Mouse (Mus musculus): ENCODE results near the gene Eml4. TPM values are rescaled to one million over a fixed set of nuclear protein-coding genes. Genes with fewer than 3 reads are reported as not detected.

The Eml4 gene
- polyA plus RNA-seq, 1 experiment from 2014 or later, result 4.7 TPM

DNA sequence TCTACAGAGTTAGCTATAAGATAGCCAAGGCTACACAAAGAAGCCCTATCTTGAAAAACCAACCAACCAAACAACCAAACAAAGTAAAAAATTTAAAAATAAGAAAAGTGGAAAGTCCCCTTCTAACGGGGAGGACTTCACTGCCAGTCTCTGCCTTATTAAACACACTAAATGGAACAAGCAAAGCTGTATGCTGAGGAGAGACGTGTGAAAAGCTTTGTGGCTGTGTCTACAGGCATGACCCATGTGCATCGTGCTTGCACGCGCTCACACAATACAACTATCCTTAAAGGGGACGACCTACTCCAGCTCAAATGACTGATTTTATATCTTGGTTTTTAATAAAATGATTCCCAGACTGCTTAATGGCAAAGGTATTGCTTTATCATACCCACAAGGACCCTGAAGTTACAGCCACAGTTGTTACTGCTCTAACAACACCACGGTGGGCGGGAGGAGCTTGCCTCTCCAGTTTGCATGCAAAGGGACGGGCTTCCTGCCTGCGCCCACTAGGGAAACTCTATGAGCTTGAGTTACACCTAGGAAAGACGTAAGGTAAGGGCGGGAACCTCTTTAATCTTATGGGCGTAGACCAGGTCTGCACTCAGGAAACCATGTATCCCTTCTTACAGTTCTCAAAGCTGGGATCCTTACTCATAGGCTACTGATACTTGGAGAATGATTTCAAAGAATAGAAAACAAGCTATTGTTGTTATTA lies 11.2 kb upstream of the Eml4 start:
- no peaks in the 10 kb centered on the region for H3K36me3 ChIP-seq (ENCODE audit: control insufficient read depth, insufficient read depth)
- no peaks in the 10 kb centered on the region for H3K9me3 ChIP-seq (replicated peaks; ENCODE audit: control insufficient read depth, low read length)
- WGBS (ENCODE audit: insufficient replicate concordance), result 62% methylated on average over 13 of the region's 13 CpGs
- no peak for ATAC-seq (ENCODE audit: low read depth)
- no peak overlapping the region for H3K27ac ChIP-seq (ENCODE audit: low read length)
- no peak overlapping the region for H3K4me3 ChIP-seq (ENCODE audit: low read depth, low read length)
- no peaks in the 10 kb centered on the region for H3K4me1 ChIP-seq (ENCODE audit: control insufficient read depth, low read depth, low read length)
- H3K4me2 ChIP-seq (ENCODE audit: low read depth, low read length), result no peak overlapping the region
- H3K27me3 ChIP-seq (ENCODE audit: control insufficient read depth, insufficient read depth, low read depth, low read length), result no peaks in the 10 kb centered on the region
- H3K9ac ChIP-seq (ENCODE audit: low read depth, low read length), result no peak overlapping the region

DNA sequence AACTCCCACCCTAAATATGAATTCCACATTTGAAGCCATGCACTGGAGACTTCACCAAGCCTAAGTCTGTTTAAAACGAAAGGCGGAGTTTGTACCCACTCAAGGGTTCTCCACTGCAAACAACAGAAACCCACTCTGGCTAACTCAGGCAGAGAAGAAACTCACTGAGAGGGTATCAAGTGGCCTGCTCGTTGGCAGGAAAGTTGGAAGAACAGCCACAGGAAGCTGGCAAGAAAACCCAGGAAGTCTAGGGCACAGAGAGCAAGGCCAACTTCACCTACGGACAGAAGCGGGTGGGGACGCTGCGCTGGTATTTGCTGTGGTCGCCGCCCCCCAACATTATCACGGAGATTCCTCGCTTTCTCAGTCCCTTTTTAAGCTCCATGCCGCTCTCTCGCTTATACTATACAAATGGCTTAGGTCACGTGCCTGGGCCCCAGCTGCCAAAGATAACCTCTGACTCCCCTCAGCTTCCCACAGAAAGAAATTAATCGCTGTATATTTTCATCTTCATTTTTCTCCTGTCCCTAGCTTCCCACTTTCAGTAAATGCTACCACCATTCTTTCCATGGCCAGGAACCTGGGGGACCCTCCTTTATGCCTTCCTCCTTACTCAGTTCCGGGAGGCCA lies 9.7 kb upstream of the Eml4 start:
- H3K27me3 ChIP-seq (ENCODE audit: control insufficient read depth, insufficient read depth, low read depth, low read length), result no peaks in the 10 kb centered on the region
- no peak overlapping the region for H3K9ac ChIP-seq (ENCODE audit: low read depth, low read length)
- H3K36me3 ChIP-seq (ENCODE audit: control insufficient read depth, insufficient read depth), result no peaks in the 10 kb centered on the region
- H3K4me2 ChIP-seq (ENCODE audit: low read depth, low read length), result no peak overlapping the region
- ATAC-seq (ENCODE audit: low read depth), result no peak
- 57% methylated on average over 16 of the region's 16 CpGs for WGBS (ENCODE audit: insufficient replicate concordance)
- no peaks in the 10 kb centered on the region for H3K9me3 ChIP-seq (replicated peaks; ENCODE audit: control insufficient read depth, low read length)
- H3K4me3 ChIP-seq (ENCODE audit: low read depth, low read length), result no peak overlapping the region
- H3K4me1 ChIP-seq (ENCODE audit: control insufficient read depth, low read depth, low read length), result no peaks in the 10 kb centered on the region
- H3K27ac ChIP-seq (ENCODE audit: low read length), result no peak overlapping the region

DNA sequence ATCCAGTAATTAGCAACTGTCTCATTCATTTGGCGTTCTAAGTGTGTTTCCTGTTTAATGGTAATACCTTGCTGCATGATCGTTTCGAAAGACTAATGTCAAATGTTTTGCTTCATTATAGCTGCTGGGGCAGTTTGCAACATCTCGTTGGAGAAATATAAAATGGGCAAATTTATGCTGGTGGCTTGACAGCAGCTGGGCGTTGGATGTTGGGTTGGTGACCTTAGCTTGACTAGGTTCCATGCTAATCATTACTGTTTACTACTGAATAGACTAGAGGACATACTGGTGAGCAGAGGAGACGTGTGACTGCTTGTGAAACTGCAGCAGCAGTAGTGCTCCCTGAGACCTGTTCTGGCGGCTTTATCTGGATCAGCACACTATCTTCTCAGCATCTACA lies 6.5 kb upstream of the Eml4 start:
- H3K4me2 ChIP-seq (ENCODE audit: low read depth, low read length), result no peak overlapping the region
- H3K4me3 ChIP-seq (ENCODE audit: low read depth, low read length), result no peak overlapping the region
- no peaks in the 10 kb centered on the region for H3K27me3 ChIP-seq (ENCODE audit: control insufficient read depth, insufficient read depth, low read depth, low read length)
- no peak overlapping the region for H3K9ac ChIP-seq (ENCODE audit: low read depth, low read length)
- H3K4me1 ChIP-seq (ENCODE audit: control insufficient read depth, low read depth, low read length), result no peaks in the 10 kb centered on the region; the same call in 1 of the 2 replicates
- WGBS (ENCODE audit: insufficient replicate concordance), result 59% methylated on average over 7 of the region's 7 CpGs
- H3K27ac ChIP-seq (ENCODE audit: low read length), result no peak overlapping the region
- ATAC-seq (ENCODE audit: low read depth), result no peak
- no peaks in the 10 kb centered on the region for H3K36me3 ChIP-seq (ENCODE audit: control insufficient read depth, insufficient read depth)
- H3K9me3 ChIP-seq (replicated peaks; ENCODE audit: control insufficient read depth, low read length), result no peaks in the 10 kb centered on the region

DNA sequence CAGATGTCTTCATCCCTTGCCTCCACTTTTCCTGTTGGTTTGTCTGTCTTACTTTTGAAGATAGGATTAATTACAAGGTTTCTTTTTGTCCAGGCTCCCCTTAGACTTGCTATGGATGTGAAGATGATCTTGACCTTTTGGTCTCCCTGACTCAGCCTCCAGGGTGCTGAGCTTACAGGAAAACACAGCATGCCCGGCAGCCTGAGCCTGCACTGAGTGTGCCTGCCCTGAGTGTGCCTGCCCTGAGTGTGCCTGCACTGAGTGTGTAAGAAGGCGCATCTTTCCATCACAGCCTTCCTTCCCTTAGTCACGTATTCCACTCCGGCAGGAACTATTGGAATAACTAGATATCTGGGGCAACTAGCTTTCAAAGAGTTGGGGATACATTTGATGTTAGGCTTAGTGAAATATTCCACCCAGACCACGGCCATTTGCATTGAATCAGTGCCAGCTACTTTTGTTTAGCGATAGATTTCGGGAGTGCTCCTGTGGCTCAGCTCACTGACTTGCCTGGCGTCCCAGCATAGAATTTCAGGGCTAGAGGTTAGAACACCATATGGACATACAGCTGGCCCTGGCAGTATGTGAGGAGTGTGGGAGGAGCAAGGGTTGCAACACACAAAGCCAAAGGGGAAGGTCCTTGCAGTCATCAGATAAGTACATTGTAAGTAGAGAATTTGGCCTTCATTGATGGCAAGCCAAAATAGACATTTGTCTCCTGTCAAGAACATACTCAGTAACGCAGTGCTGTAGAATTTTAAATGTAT lies 2.5 kb upstream of the Eml4 start:
- H3K4me2 ChIP-seq (ENCODE audit: low read depth, low read length), result no peak overlapping the region
- 63% methylated on average over 9 of the region's 9 CpGs for WGBS (ENCODE audit: insufficient replicate concordance)
- H3K9me3 ChIP-seq (replicated peaks; ENCODE audit: control insufficient read depth, low read length), result no peaks in the 10 kb centered on the region
- peaks cover 4% of the 10 kb centered on the region for H3K4me1 ChIP-seq (ENCODE audit: control insufficient read depth, low read depth, low read length)
- H3K27ac ChIP-seq (ENCODE audit: low read length), result no peak overlapping the region
- no peak overlapping the region for H3K9ac ChIP-seq (ENCODE audit: low read depth, low read length)
- no peaks in the 10 kb centered on the region for H3K36me3 ChIP-seq (ENCODE audit: control insufficient read depth, insufficient read depth)
- ATAC-seq (ENCODE audit: low read depth), result peak; percentile 34
- H3K4me3 ChIP-seq (ENCODE audit: low read depth, low read length), result no peak overlapping the region
- H3K27me3 ChIP-seq (ENCODE audit: control insufficient read depth, insufficient read depth, low read depth, low read length), result peaks cover 11% of the 10 kb centered on the region

DNA sequence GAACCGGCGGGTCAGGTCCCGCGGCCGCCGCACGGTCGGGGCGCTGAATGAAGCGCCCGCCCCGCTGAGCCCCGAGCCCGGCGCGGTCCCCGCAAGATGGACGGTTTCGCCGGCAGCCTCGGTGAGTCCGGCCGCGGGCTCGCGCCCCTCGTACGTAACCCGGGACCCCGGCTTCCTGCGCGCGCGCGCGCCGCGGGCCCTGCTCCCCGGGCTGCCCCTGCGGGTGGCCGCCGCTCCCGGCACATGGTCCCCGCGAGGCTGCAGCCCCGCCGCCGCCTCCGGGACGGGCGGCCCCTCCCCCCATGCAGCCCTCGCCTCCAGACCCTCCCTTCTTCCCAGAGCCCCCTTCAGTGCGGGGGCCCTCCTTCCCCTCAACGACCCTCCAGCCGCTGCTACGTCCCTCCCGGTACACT lies 394 bp downstream of the Eml4 start:
- H3K27ac ChIP-seq (ENCODE audit: low read length), result peak overlapping the region; percentile 22
- H3K36me3 ChIP-seq (ENCODE audit: control insufficient read depth, insufficient read depth), result no peaks in the 10 kb centered on the region
- peak overlapping the region; percentile 75 for H3K4me3 ChIP-seq (ENCODE audit: low read depth, low read length)
- WGBS (ENCODE audit: insufficient replicate concordance), result 0% methylated on average over 44 of the region's 57 CpGs
- ATAC-seq (ENCODE audit: low read depth), result peak; percentile 39
- H3K4me2 ChIP-seq (ENCODE audit: low read depth, low read length), result peak overlapping the region; percentile 95
- H3K9ac ChIP-seq (ENCODE audit: low read depth, low read length), result peak overlapping the region; percentile 80
- H3K9me3 ChIP-seq (replicated peaks; ENCODE audit: control insufficient read depth, low read length), result no peaks in the 10 kb centered on the region
- peaks cover 11% of the 10 kb centered on the region for H3K27me3 ChIP-seq (ENCODE audit: control insufficient read depth, insufficient read depth, low read depth, low read length)
- peaks cover 10% of the 10 kb centered on the region for H3K4me1 ChIP-seq (ENCODE audit: control insufficient read depth, low read depth, low read length)

DNA sequence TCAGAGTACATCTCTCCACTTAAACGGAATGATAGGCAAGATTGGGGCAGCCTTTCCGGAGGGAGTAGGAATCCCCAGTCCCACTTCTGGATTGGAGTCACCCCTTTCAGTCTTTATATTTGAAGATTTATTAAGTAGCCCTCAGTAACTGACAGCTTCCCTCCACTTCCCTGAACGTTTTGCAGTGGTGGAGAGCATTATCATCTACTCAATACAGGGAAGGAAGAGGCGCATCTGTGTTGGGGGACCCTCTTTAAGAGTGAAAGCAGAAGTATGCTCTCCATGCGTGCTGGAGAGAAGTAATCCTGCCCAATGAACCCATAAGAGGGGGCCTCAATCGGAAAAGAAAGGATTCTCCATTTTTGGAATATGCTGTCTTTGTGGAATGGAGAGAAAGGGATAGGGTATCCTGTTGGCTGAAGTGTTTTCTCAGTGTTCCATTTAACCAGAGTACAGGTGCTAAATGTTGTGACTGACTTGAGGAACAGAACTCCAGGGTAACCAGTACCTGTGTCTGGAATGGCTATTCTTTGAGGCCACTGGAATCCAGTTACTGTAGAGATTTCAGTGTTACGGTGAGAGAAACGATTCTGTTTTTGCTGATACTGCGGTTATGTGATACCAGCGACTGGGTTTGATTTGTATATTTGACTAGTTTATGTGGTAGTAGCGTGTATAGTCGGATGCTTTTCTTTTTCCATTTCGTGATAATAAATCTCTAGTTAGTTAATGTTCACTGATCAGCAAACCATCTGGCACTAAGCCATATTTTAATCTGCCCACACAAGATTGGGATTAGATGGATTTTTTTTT lies 1.1 kb downstream of the Eml4 start:
- Histone ChIP-seq H3K27me3 (ENCODE audit: control insufficient read depth, insufficient read depth, low read depth, low read length) (peaks cover 11% of the 10 kb centered on the region), H3K36me3 (ENCODE audit: control insufficient read depth, insufficient read depth) (no peaks in the 10 kb centered on the region), H3K4me1 (ENCODE audit: control insufficient read depth, low read depth, low read length) (peaks cover 10% of the 10 kb centered on the region), H3K4me2 (ENCODE audit: low read depth, low read length) (peak overlapping the region; percentile 95), H3K4me3 (ENCODE audit: low read depth, low read length) (peak overlapping the region; percentile 75), H3K27ac (ENCODE audit: low read length) (peak overlapping the region; percentile 22), H3K9me3 (replicated peaks; ENCODE audit: control insufficient read depth, low read length) (no peaks in the 10 kb centered on the region), H3K9ac (ENCODE audit: low read depth, low read length) (peak overlapping the region; percentile 80)
- ATAC-seq (ENCODE audit: low read depth), result no peak
- WGBS (ENCODE audit: insufficient replicate concordance), result 3% methylated on average over 13 of the region's 13 CpGs

DNA sequence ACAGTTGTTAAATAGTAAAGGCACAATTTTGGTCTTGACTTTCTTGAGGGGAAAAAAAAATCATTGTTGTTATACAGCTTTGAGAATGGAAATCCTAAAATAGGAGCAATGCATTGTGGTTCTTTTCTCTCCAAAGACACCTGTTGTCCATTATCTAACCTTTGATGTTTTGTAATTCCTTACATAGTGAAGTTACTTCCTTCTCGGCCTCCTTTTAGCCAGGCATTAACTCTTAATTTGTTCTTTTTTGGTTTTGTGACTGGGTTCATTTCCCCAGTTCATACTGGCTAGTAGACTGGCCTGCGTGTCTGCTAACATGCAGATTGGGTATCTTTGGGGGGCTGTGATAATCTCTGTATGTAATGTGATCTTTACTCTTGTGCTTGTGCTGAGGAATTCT lies 1.7 kb downstream of the Eml4 start:
- Histone ChIP-seq H3K4me1 (ENCODE audit: control insufficient read depth, low read depth, low read length) (peaks cover 10% of the 10 kb centered on the region), H3K4me3 (ENCODE audit: low read depth, low read length) (peak overlapping the region; percentile 21; the same call in 1 of the 2 replicates), H3K9ac (ENCODE audit: low read depth, low read length) (no peak overlapping the region), H3K4me2 (ENCODE audit: low read depth, low read length) (peak overlapping the region; percentile 95), H3K27me3 (ENCODE audit: control insufficient read depth, insufficient read depth, low read depth, low read length) (peaks cover 11% of the 10 kb centered on the region), H3K9me3 (replicated peaks; ENCODE audit: control insufficient read depth, low read length) (no peaks in the 10 kb centered on the region), H3K36me3 (ENCODE audit: control insufficient read depth, insufficient read depth) (no peaks in the 10 kb centered on the region), H3K27ac (ENCODE audit: low read length) (no peak overlapping the region)
- 13% methylated on average over 2 of the region's 2 CpGs for WGBS (ENCODE audit: insufficient replicate concordance)
- no peak for ATAC-seq (ENCODE audit: low read depth)

DNA sequence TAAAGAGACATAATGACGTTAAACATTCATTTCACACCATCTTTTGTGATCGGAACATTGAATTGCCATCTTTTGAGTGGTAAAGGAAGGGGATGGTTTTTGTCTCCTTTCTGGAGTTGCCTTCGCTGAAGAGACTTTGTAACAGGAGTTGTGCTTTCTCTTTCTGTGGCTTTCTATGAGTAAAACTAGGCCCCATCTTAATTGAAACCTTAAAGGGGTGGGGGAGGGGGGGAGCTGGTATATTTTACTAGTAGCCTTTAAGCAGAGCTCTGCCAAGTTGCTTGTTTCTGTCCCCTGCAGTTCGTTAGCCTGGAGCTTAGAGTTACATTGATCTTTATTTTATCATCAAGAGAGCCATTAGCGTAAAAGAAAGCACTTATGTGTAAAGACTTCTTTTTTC lies 2.3 kb downstream of the Eml4 start:
- H3K4me1 ChIP-seq (ENCODE audit: control insufficient read depth, low read depth, low read length), result peaks cover 10% of the 10 kb centered on the region
- H3K9ac ChIP-seq (ENCODE audit: low read depth, low read length), result no peak overlapping the region
- no peaks in the 10 kb centered on the region for H3K9me3 ChIP-seq (replicated peaks; ENCODE audit: control insufficient read depth, low read length)
- H3K27ac ChIP-seq (ENCODE audit: low read length), result no peak overlapping the region
- peaks cover 11% of the 10 kb centered on the region for H3K27me3 ChIP-seq (ENCODE audit: control insufficient read depth, insufficient read depth, low read depth, low read length)
- no peaks in the 10 kb centered on the region for H3K36me3 ChIP-seq (ENCODE audit: control insufficient read depth, insufficient read depth)
- peak overlapping the region; percentile 95; the same call in 1 of the 2 replicates for H3K4me2 ChIP-seq (ENCODE audit: low read depth, low read length)
- WGBS (ENCODE audit: insufficient replicate concordance), result 22% methylated on average over 5 of the region's 5 CpGs
- no peak overlapping the region for H3K4me3 ChIP-seq (ENCODE audit: low read depth, low read length)
- ATAC-seq (ENCODE audit: low read depth), result no peak
